Mouse (Mus musculus) midbrain, postnatal 0 days (tissue): ENCODE results near the gene Ecsit. TPM values are rescaled to one million over a fixed set of nuclear protein-coding genes. Genes with fewer than 3 reads are reported as not detected.

Experiments
- ATAC-seq: fragments of 200-750 bp; cut with Nextera tagmentation; 2 replicates; pipeline ENCODE4 v1.8.0; 2017; ENCODE audit warnings: moderate number of reproducible peaks, mild to moderate bottlenecking, moderate TSS enrichment, moderate library complexity; ENCODE audit not compliant: low FRiP score
- DNase-seq: peaks from one replicate; pipeline ENCODE4 v3.0.0-alpha.2; 2015; ENCODE audit warnings: low spot score
- H3K27ac ChIP-seq: fragments of 300-500 bp; sonication (generic); 2 replicates; pipeline ENCODE4 v1.5.1; 2014; ENCODE audit warnings: low read depth, mild to moderate bottlenecking, low read length, mixed read lengths
- H3K27me3 ChIP-seq: fragments of 300-500 bp; sonication (generic); 2 replicates; pipeline ENCODE4 v1.6.1; 2014; ENCODE audit warnings: low read length, control low read depth, mixed read lengths; ENCODE audit not compliant: insufficient read depth
- H3K36me3 ChIP-seq: fragments of 300-500 bp; sonication (generic); 2 replicates; pipeline ENCODE4 v1.6.1; 2014; ENCODE audit warnings: low read length, control low read depth, mixed read lengths; ENCODE audit not compliant: insufficient read depth
- H3K4me1 ChIP-seq: fragments of 300-500 bp; sonication (generic); 2 replicates; pipeline ENCODE4 v1.6.1; 2014; ENCODE audit warnings: mild to moderate bottlenecking, control low read depth, antibody characterized with exemption, low read length, mixed read lengths; ENCODE audit not compliant: insufficient read depth
- H3K4me2 ChIP-seq: fragments of 300-500 bp; sonication (generic); 2 replicates; pipeline ENCODE4 v1.6.1; 2014; ENCODE audit warnings: low read depth, mild to moderate bottlenecking, low read length, mixed read lengths; ENCODE audit not compliant: poor library complexity, severe bottlenecking
- H3K4me3 ChIP-seq: fragments of 300-500 bp; sonication (generic); 2 replicates; pipeline ENCODE4 v1.5.1; 2014; ENCODE audit warnings: low read depth, mild to moderate bottlenecking, low read length, moderate library complexity
- H3K9ac ChIP-seq: fragments of 300-500 bp; sonication (generic); replicated peaks from 2 replicates; pipeline ENCODE4 v1.6.1; 2014; ENCODE audit warnings: mild to moderate bottlenecking, low read length, moderate library complexity, mixed read lengths; ENCODE audit not compliant: poor library complexity, severe bottlenecking
- H3K9me3 ChIP-seq: fragments of 300-500 bp; sonication (generic); 2 replicates; pipeline ENCODE4 v1.6.1; 2016; ENCODE audit warnings: low read length, control low read depth
- CTCF ChIP-seq: IDR thresholded peaks from 2 replicates; pipeline ENCODE4 v1.5.1; 2016; ENCODE audit warnings: antibody characterized with exemption, mild to moderate bottlenecking
- WGBS: fragments of 180-500 bp; shearing (Covaris S2); extraction: QIAGEN DNeasy Blood & Tissue Kit; methylation state at CpG from one replicate; pipeline ENCODE4 v1.1.7; 2014; 5-methylcytosine and 5-hydroxymethylcytosine counted together
- polyA plus RNA-seq: library from polyadenylated mRNA; unstranded; fragments of >200 nt; fragmentation: Nextera tagmentation; extraction: Ambion mirVana; gene quantifications from 2 replicates; pipeline ENCODE4 v1.2.1, GENCODE M21; 2015
- total RNA-seq: library from RNA; depleted of rRNA; stranded (reverse); fragments of >200 nt; gene quantifications from 2 replicates; pipeline ENCODE4 v1.2.3, GENCODE M21; 2014; rRNA removed

Ecsit gene
- 49.6 and 56.3 TPM in 2 replicates for total RNA-seq
- 55.0 and 57.2 TPM in 2 replicates for polyA plus RNA-seq

- ATAC-seq (peak; percentile 97), DNase-seq (peak; percentile 97)
- Histone ChIP-seq H3K27ac (peak within 1 kb of the TSS; percentile 76), H3K27me3 (no peaks in the 10 kb centered on the region), H3K9ac (peak within 1 kb of the TSS; percentile 71), H3K4me1 (0 out of 2 replicates have a peak, but pooled peaks cover 4% of the 10 kb centered on the region), H3K4me2 (peak within 1 kb of the TSS; percentile 75), H3K36me3 (no peaks in the 10 kb centered on the region), H3K9me3 (no peaks in the 10 kb centered on the region), H3K4me3 (peak within 1 kb of the TSS; percentile 65)
- under 1% methylated on average over 48 of the region's 48 CpGs for WGBS
- TF ChIP-seq CTCF = no peak
Observed at GRCm38 (mm10) chr9:22085022-22085834, at the start of gene Ecsit. Gene Ecsit, minus strand, starts transcription at chr9:22085438.

- H3K4me1 ChIP-seq = no peaks in the 10 kb centered on the region
- no peaks in the 10 kb centered on the region for H3K9me3 ChIP-seq
- DNase-seq (no peak), ATAC-seq (no peak)
- no peak overlapping the region for H3K27ac ChIP-seq
- H3K4me3 ChIP-seq = no peak overlapping the region
- H3K36me3 ChIP-seq = no peaks in the 10 kb centered on the region
- no peak for TF ChIP-seq CTCF
- WGBS = 89% methylated on average over 7 of the region's 7 CpGs
- H3K4me2 ChIP-seq = no peak overlapping the region
- H3K9ac ChIP-seq = no peak overlapping the region
- H3K27me3 ChIP-seq = peaks cover 22% of the 10 kb centered on the region
Observed at GRCm38 (mm10) chr9:22134246-22134890, 49.1 kb upstream of the Ecsit start.

GRCm38 (mm10) chr9:22132220-22132619 is 47.0 kb upstream of the Ecsit start:
- TF ChIP-seq CTCF = no peak
- no peak overlapping the region for H3K9ac ChIP-seq
- DNase-seq = no peak
- no peaks in the 10 kb centered on the region for H3K4me1 ChIP-seq
- H3K27ac ChIP-seq = no peak overlapping the region
- no peaks in the 10 kb centered on the region for H3K36me3 ChIP-seq
- peaks cover 22% of the 10 kb centered on the region for H3K27me3 ChIP-seq
- no peaks in the 10 kb centered on the region for H3K9me3 ChIP-seq
- ATAC-seq = no peak
- H3K4me2 ChIP-seq = peak overlapping the region; percentile 26
- peak overlapping the region; percentile 10; the same call in 1 of the 2 replicates for H3K4me3 ChIP-seq
- 58% methylated on average over 11 of the region's 11 CpGs for WGBS

- Histone ChIP-seq H3K4me2 (peak overlapping the region; percentile 26), H3K27ac (no peak overlapping the region), H3K9me3 (no peaks in the 10 kb centered on the region), H3K4me1 (no peaks in the 10 kb centered on the region), H3K36me3 (no peaks in the 10 kb centered on the region), H3K4me3 (peak overlapping the region; percentile 10), H3K27me3 (peaks cover 22% of the 10 kb centered on the region), H3K9ac (no peak overlapping the region)
- 2% methylated on average over 32 of the region's 35 CpGs for WGBS
- ATAC-seq = no peak
- TF ChIP-seq CTCF = no peak
- no peak for DNase-seq
Observed at GRCm38 (mm10) chr9:22131226-22131981, 46.2 kb upstream of the Ecsit start.

- WGBS = 87% methylated on average over 15 of the region's 15 CpGs
- H3K4me3 ChIP-seq = no peak overlapping the region
Observed at GRCm38 (mm10) chr9:22125246-22126027, 40.2 kb upstream of the Ecsit start.

More at GRCm38 (mm10) chr9:22125246-22126027, 40.2 kb upstream of the Ecsit start:
- TF ChIP-seq CTCF = no peak
- Histone ChIP-seq H3K9ac (no peak overlapping the region), H3K4me1 (no peaks in the 10 kb centered on the region), H3K9me3 (no peaks in the 10 kb centered on the region), H3K27me3 (peaks cover 1% of the 10 kb centered on the region; the same call in 1 of the 2 replicates), H3K4me2 (no peak overlapping the region), H3K27ac (no peak overlapping the region), H3K36me3 (no peaks in the 10 kb centered on the region)
- DNase-seq (no peak), ATAC-seq (no peak)
